Mouse (Mus musculus): ENCODE measurements around the gene Accsl.

The Accsl gene

GRCm38 (mm10) chr2:93836232-93836785, 32.6 kb downstream of the Accsl start:
- in situ Hi-C loops (cut with MboI; ENCODE audit: low pct_unique_long_range_greater_than_20kb in 1 of 2, low sequenced_read_pairs in 2 of 2, unreplicated experiment in 1 of 2), result loop anchor here in 1 of 2 experiments (25.0 kb wide), 1 partner anchor 426 kb away; no protein-coding TSS in a partner anchor

GRCm38 (mm10) chr2:93835596-93835995, 33.4 kb downstream of the Accsl start:
- in situ Hi-C loops (cut with MboI; ENCODE audit: low pct_unique_long_range_greater_than_20kb in 1 of 2, low sequenced_read_pairs in 2 of 2, unreplicated experiment in 1 of 2), result loop anchor here in 1 of 2 experiments (25.0 kb wide), 1 partner anchor 427 kb away; no protein-coding TSS in a partner anchor

- in situ Hi-C loops (cut with MboI; ENCODE audit: low pct_unique_long_range_greater_than_20kb in 1 of 2, low sequenced_read_pairs in 2 of 2, unreplicated experiment in 1 of 2), result no loop called here
Measured at GRCm38 (mm10) chr2:93823519-93823918, 45.4 kb downstream of the Accsl start.

GRCm38 (mm10) chr2:93822045-93822749, 46.8 kb downstream of the Accsl start, which contains the start of gene Ext2:
Gene Ext2, minus strand, starts transcription at chr2:93822568.
- in situ Hi-C loops (cut with MboI; ENCODE audit: low pct_unique_long_range_greater_than_20kb in 1 of 2, low sequenced_read_pairs in 2 of 2, unreplicated experiment in 1 of 2), result no loop called here

GRCm38 (mm10) chr2:93817791-93818190, 51.2 kb downstream of the Accsl start:
- in situ Hi-C loops (cut with MboI; ENCODE audit: low pct_unique_long_range_greater_than_20kb in 1 of 2, low sequenced_read_pairs in 2 of 2, unreplicated experiment in 1 of 2), result no loop called here

GRCm38 (mm10) chr2:93813343-93813742, 55.6 kb downstream of the Accsl start:
- in situ Hi-C loops (cut with MboI; ENCODE audit: low pct_unique_long_range_greater_than_20kb in 1 of 2, low sequenced_read_pairs in 2 of 2, unreplicated experiment in 1 of 2), result no loop called here

- in situ Hi-C loops (cut with MboI; ENCODE audit: low pct_unique_long_range_greater_than_20kb in 1 of 2, low sequenced_read_pairs in 2 of 2, unreplicated experiment in 1 of 2), result no loop called here
Measured at GRCm38 (mm10) chr2:93811812-93812211, 57.1 kb downstream of the Accsl start.

GRCm38 (mm10) chr2:93809931-93810330, 59.0 kb downstream of the Accsl start:
- in situ Hi-C loops (cut with MboI; ENCODE audit: low pct_unique_long_range_greater_than_20kb in 1 of 2, low sequenced_read_pairs in 2 of 2, unreplicated experiment in 1 of 2), result no loop called here

GRCm38 (mm10) chr2:93808071-93808470, 60.9 kb downstream of the Accsl start:
- in situ Hi-C loops (cut with MboI; ENCODE audit: low pct_unique_long_range_greater_than_20kb in 1 of 2, low sequenced_read_pairs in 2 of 2, unreplicated experiment in 1 of 2), result no loop called here

GRCm38 (mm10) chr2:93807440-93807839, 61.5 kb downstream of the Accsl start:
- in situ Hi-C loops (cut with MboI; ENCODE audit: low pct_unique_long_range_greater_than_20kb in 1 of 2, low sequenced_read_pairs in 2 of 2, unreplicated experiment in 1 of 2), result no loop called here

- in situ Hi-C loops (cut with MboI; ENCODE audit: low pct_unique_long_range_greater_than_20kb in 1 of 2, low sequenced_read_pairs in 2 of 2, unreplicated experiment in 1 of 2), result no loop called here
Measured at GRCm38 (mm10) chr2:93806487-93807201, 62.3 kb downstream of the Accsl start.

- in situ Hi-C loops (cut with MboI; ENCODE audit: low pct_unique_long_range_greater_than_20kb in 1 of 2, low sequenced_read_pairs in 2 of 2, unreplicated experiment in 1 of 2), result no loop called here
Measured at GRCm38 (mm10) chr2:93805523-93805922, 63.4 kb downstream of the Accsl start.
